Mouse (Mus musculus): ENCODE results near the gene Fcer1a. TPM values are rescaled to one million over a fixed set of nuclear protein-coding genes. Genes with fewer than 3 reads are reported as not detected.

Gene Fcer1a
- polyA plus RNA-seq (2015; fragmentation: Nextera tagmentation; extraction: Ambion mirVana), result 4.6 and 5.0 TPM in 2 replicates

DNA sequence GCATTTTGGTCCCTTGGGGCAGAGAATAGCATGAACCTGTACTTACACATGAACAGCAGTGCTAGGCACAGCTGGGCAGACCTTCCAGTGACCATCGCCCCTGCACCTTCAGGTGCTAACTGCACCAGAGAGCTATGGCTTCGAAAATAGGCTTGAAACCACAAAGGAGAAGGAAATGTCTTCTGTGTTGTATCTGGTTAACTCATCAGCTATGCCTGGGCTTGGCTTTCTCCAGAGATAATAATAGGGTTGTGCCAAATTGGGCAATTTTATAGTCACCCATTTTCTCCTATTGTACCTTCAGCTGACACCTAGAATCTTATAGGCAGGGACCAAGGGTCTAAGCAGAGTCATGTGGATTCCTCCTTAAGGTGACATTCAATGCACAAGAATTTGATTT is at the start of gene Fcer1a:
Gene Fcer1a, minus strand, starts transcription at position 134 of the 400 bp plus-strand sequence.

GRCm38 (mm10) chr1:173265701-173266100 is 38.7 kb upstream of the Fcer1a start, which contains the start of gene Olfr418:
TSS of gene Olfr418 (plus strand) at chr1:173266001.

GRCm38 (mm10) chr1:173212092-173212491 is 14.9 kb downstream of the Fcer1a start, which contains the start of gene Olfr1404:
TSS of gene Olfr1404 (plus strand) at chr1:173212392.

DNA sequence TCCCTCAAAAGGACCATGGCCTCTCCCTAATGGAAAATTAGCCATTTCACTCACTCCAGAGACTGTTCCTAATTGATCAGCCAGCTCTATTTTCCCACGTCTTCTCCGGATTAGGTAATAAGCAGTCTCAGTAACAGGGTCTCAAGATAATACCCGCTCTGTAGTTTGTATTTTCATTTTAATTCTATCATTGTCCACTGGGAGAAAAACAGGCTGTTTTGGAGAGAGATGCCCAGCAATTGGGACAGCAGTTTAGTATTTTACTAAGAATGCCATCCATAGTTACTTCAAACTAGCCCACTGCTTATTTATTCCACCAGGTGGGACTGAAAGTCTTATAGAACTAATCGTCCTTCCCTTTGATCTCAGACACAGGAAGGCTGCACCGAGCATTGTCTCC is 29.5 kb downstream of the Fcer1a start, which contains the start of gene Olfr218:
Gene Olfr218, plus strand, starts transcription at position 301 of the 400 bp plus-strand sequence.

DNA sequence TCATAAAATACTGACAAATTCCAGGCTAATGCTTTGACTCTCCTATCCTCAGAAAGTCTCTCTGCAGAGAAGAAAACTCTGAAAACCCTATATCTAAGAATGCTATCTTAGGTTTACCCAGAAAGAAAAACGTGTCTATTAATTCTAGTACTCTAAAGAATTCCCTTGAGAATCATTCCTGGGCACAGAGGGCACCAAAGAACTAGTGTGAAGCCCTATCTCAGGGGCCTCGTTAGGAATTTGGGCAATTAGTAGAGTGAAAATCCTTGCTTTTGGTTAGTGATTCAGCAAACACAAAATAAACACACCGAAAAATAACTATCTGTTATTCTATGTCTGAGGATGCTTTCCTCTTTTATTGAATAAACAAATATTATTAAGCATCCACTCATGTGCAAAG is 36.5 kb downstream of the Fcer1a start, which contains the start of gene Olfr1406:
Gene Olfr1406, minus strand, starts transcription at position 101 of the 400 bp plus-strand sequence.

Other genes with a start within 250 kb of the Fcer1a start
- not detected in 2 replicates for gene Olfr1408, start 89.8 kb downstream of the Fcer1a start, polyA plus RNA-seq (2015; fragmentation: Nextera tagmentation; extraction: Ambion mirVana)
- gene Olfr1406, start 36.6 kb downstream of the Fcer1a start, polyA plus RNA-seq (2015; fragmentation: Nextera tagmentation; extraction: Ambion mirVana), result not detected in 2 replicates
- not detected in 2 replicates for gene Olfr218, start 29.4 kb downstream of the Fcer1a start, polyA plus RNA-seq (2015; fragmentation: Nextera tagmentation; extraction: Ambion mirVana)
- gene Olfr1404, start 14.8 kb downstream of the Fcer1a start, polyA plus RNA-seq (2015; fragmentation: Nextera tagmentation; extraction: Ambion mirVana), result not detected in 2 replicates
- not detected in 2 replicates for gene Olfr418, start 38.8 kb upstream of the Fcer1a start, polyA plus RNA-seq (2015; fragmentation: Nextera tagmentation; extraction: Ambion mirVana)
- not detected in 2 replicates for gene Mptx2, start 50.6 kb upstream of the Fcer1a start, polyA plus RNA-seq (2015; fragmentation: Nextera tagmentation; extraction: Ambion mirVana)
- gene Ackr1, start 106.5 kb upstream of the Fcer1a start, polyA plus RNA-seq (2015; fragmentation: Nextera tagmentation; extraction: Ambion mirVana), result 35.1 and 49.6 TPM in 2 replicates
- gene Aim2, start 123.7 kb upstream of the Fcer1a start, polyA plus RNA-seq (2015; fragmentation: Nextera tagmentation; extraction: Ambion mirVana), result 7.7 and 9.0 TPM in 2 replicates
- gene Cadm3, start 140.5 kb upstream of the Fcer1a start, polyA plus RNA-seq (2015; fragmentation: Nextera tagmentation; extraction: Ambion mirVana), result 1.6 TPM in 2 replicates

All from spleen, postnatal 0 days (tissue).